Mouse (Mus musculus): ENCODE data around the gene Snrnp25. TPM values are rescaled to one million over a fixed set of nuclear protein-coding genes. Genes with fewer than 3 reads are reported as not detected.

The Snrnp25 gene
- polyA plus RNA-seq, 1 experiment from 2014 or later, result 108 TPM

DNA sequence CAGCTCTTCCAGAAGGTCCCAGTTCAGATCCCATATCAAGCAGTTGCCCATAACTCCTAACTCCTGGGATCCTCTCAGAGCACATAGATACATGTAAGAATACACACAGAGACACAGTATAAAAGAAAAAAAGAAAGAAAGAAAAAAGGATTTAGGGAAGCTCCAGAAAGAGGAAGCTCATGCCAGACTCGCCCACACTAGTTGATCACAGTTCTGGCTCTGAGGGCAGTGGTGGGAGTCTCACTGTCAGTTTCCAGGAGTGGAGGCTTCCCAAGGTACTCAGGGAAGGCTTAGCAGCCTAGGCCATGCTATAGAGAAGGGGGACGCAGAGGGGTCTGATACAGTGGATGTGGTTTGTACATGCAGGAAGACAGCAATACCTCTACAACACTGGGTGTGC lies 25.9 kb downstream of the Snrnp25 start:
- Histone ChIP-seq H3K27ac (replicated peaks; ENCODE audit: low read depth, low read length) (no peak overlapping the region), H3K27me3 (ENCODE audit: control insufficient read depth, insufficient read depth, low read length) (no peaks in the 10 kb centered on the region), H3K4me2 (ENCODE audit: low read depth, severe bottlenecking) (no peak overlapping the region), H3K9ac (ENCODE audit: low read length) (no peak overlapping the region), H3K9me3 (ENCODE audit: control insufficient read depth, low read length) (no peaks in the 10 kb centered on the region), H3K4me3 (ENCODE audit: low read depth, low read length) (no peak overlapping the region), H3K36me3 (ENCODE audit: control insufficient read depth, insufficient read depth, low read length) (peaks cover 6% of the 10 kb centered on the region; the same call in 1 of the 2 replicates), H3K4me1 (ENCODE audit: control insufficient read depth, insufficient read depth, low read length) (no peaks in the 10 kb centered on the region)
- ATAC-seq (ENCODE audit: insufficient number of reproducible peaks, low FRiP score, low TSS enrichment, low read depth) (no peak), DNase-seq (ENCODE audit: low spot score) (no peak)
- 91% methylated on average over 2 of the region's 2 CpGs for WGBS

- Histone ChIP-seq H3K9ac (ENCODE audit: low read length) (no peak overlapping the region), H3K9me3 (ENCODE audit: control insufficient read depth, low read length) (no peaks in the 10 kb centered on the region), H3K36me3 (ENCODE audit: control insufficient read depth, insufficient read depth, low read length) (peaks cover 6% of the 10 kb centered on the region; the same call in 1 of the 2 replicates), H3K4me1 (ENCODE audit: control insufficient read depth, insufficient read depth, low read length) (no peaks in the 10 kb centered on the region), H3K27me3 (ENCODE audit: control insufficient read depth, insufficient read depth, low read length) (no peaks in the 10 kb centered on the region), H3K4me2 (ENCODE audit: low read depth, severe bottlenecking) (no peak overlapping the region), H3K4me3 (ENCODE audit: low read depth, low read length) (no peak overlapping the region), H3K27ac (replicated peaks; ENCODE audit: low read depth, low read length) (no peak overlapping the region)
- DNase-seq (ENCODE audit: low spot score) (peak; percentile 42), ATAC-seq (ENCODE audit: insufficient number of reproducible peaks, low FRiP score, low TSS enrichment, low read depth) (0 out of 2 replicates have a peak, but pooled peaks have one; percentile 8)
- WGBS, result 71% methylated on average over 10 of the region's 10 CpGs
Measured at GRCm38 (mm10) chr11:32232848-32233247, 27.6 kb downstream of the Snrnp25 start.

GRCm38 (mm10) chr11:32233895-32234294 lies 28.7 kb downstream of the Snrnp25 start:
- ATAC-seq (ENCODE audit: insufficient number of reproducible peaks, low FRiP score, low TSS enrichment, low read depth) (no peak), DNase-seq (ENCODE audit: low spot score) (no peak)
- WGBS, result 89% methylated on average over 3 of the region's 3 CpGs
- Histone ChIP-seq H3K36me3 (ENCODE audit: control insufficient read depth, insufficient read depth, low read length) (peaks cover 6% of the 10 kb centered on the region; the same call in 1 of the 2 replicates), H3K27ac (replicated peaks; ENCODE audit: low read depth, low read length) (no peak overlapping the region), H3K4me2 (ENCODE audit: low read depth, severe bottlenecking) (no peak overlapping the region), H3K4me1 (ENCODE audit: control insufficient read depth, insufficient read depth, low read length) (no peaks in the 10 kb centered on the region), H3K4me3 (ENCODE audit: low read depth, low read length) (no peak overlapping the region), H3K27me3 (ENCODE audit: control insufficient read depth, insufficient read depth, low read length) (no peaks in the 10 kb centered on the region), H3K9me3 (ENCODE audit: control insufficient read depth, low read length) (no peaks in the 10 kb centered on the region), H3K9ac (ENCODE audit: low read length) (no peak overlapping the region)

GRCm38 (mm10) chr11:32234816-32235485 lies 29.7 kb downstream of the Snrnp25 start:
- ATAC-seq (ENCODE audit: insufficient number of reproducible peaks, low FRiP score, low TSS enrichment, low read depth), result no peak
- Histone ChIP-seq H3K9ac (ENCODE audit: low read length) (no peak overlapping the region), H3K4me3 (ENCODE audit: low read depth, low read length) (no peak overlapping the region), H3K4me2 (ENCODE audit: low read depth, severe bottlenecking) (no peak overlapping the region), H3K27ac (replicated peaks; ENCODE audit: low read depth, low read length) (no peak overlapping the region), H3K36me3 (ENCODE audit: control insufficient read depth, insufficient read depth, low read length) (peaks cover 8% of the 10 kb centered on the region; the same call in 1 of the 2 replicates), H3K9me3 (ENCODE audit: control insufficient read depth, low read length) (no peaks in the 10 kb centered on the region), H3K27me3 (ENCODE audit: control insufficient read depth, insufficient read depth, low read length) (no peaks in the 10 kb centered on the region), H3K4me1 (ENCODE audit: control insufficient read depth, insufficient read depth, low read length) (no peaks in the 10 kb centered on the region)
- 92% methylated on average over 6 of the region's 6 CpGs for whole genome bisulfite sequencing
- no peak for DNase-seq (ENCODE audit: low spot score)

- Histone ChIP-seq H3K36me3 (ENCODE audit: control insufficient read depth, insufficient read depth, low read length) (peaks cover 8% of the 10 kb centered on the region; the same call in 1 of the 2 replicates), H3K4me1 (ENCODE audit: control insufficient read depth, insufficient read depth, low read length) (no peaks in the 10 kb centered on the region), H3K4me2 (ENCODE audit: low read depth, severe bottlenecking) (no peak overlapping the region), H3K9ac (ENCODE audit: low read length) (no peak overlapping the region), H3K27me3 (ENCODE audit: control insufficient read depth, insufficient read depth, low read length) (no peaks in the 10 kb centered on the region), H3K27ac (replicated peaks; ENCODE audit: low read depth, low read length) (no peak overlapping the region), H3K4me3 (ENCODE audit: low read depth, low read length) (no peak overlapping the region), H3K9me3 (ENCODE audit: control insufficient read depth, low read length) (no peaks in the 10 kb centered on the region)
- WGBS, result 82% methylated on average over 3 of the region's 3 CpGs
- DNase-seq (ENCODE audit: low spot score) (no peak), ATAC-seq (ENCODE audit: insufficient number of reproducible peaks, low FRiP score, low TSS enrichment, low read depth) (no peak)
Measured at GRCm38 (mm10) chr11:32235646-32236045, 30.4 kb downstream of the Snrnp25 start.

DNA sequence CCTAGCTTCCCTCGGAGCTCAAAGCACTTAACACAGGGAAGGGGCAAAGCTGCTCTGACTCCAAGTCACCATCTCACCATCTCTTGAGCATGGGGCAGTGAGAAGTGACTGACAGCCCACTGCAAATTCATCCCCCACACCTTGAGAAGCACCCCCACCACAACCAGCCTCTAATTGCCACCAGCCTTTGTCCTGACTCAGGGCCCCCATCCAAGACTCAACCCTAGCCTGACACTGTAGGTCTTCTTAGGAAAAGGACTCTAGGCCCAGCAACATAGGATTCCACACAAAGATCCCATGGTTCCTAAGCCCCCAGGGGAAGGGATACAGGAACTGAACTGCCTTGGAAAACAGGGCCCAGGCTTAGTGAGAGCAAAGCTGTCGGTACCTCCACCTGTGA lies 30.9 kb downstream of the Snrnp25 start:
- no peaks in the 10 kb centered on the region for H3K9me3 ChIP-seq (ENCODE audit: control insufficient read depth, low read length)
- DNase-seq (ENCODE audit: low spot score) (no peak), ATAC-seq (ENCODE audit: insufficient number of reproducible peaks, low FRiP score, low TSS enrichment, low read depth) (no peak)
- WGBS, result 83% methylated on average over 2 of the region's 2 CpGs
- no peaks in the 10 kb centered on the region for H3K4me1 ChIP-seq (ENCODE audit: control insufficient read depth, insufficient read depth, low read length)
- no peak overlapping the region for H3K9ac ChIP-seq (ENCODE audit: low read length)
- no peak overlapping the region for H3K4me3 ChIP-seq (ENCODE audit: low read depth, low read length)
- H3K36me3 ChIP-seq (ENCODE audit: control insufficient read depth, insufficient read depth, low read length), result peaks cover 8% of the 10 kb centered on the region; the same call in 1 of the 2 replicates
- H3K4me2 ChIP-seq (ENCODE audit: low read depth, severe bottlenecking), result no peak overlapping the region
- no peak overlapping the region for H3K27ac ChIP-seq (replicated peaks; ENCODE audit: low read depth, low read length)
- H3K27me3 ChIP-seq (ENCODE audit: control insufficient read depth, insufficient read depth, low read length), result no peaks in the 10 kb centered on the region

DNA sequence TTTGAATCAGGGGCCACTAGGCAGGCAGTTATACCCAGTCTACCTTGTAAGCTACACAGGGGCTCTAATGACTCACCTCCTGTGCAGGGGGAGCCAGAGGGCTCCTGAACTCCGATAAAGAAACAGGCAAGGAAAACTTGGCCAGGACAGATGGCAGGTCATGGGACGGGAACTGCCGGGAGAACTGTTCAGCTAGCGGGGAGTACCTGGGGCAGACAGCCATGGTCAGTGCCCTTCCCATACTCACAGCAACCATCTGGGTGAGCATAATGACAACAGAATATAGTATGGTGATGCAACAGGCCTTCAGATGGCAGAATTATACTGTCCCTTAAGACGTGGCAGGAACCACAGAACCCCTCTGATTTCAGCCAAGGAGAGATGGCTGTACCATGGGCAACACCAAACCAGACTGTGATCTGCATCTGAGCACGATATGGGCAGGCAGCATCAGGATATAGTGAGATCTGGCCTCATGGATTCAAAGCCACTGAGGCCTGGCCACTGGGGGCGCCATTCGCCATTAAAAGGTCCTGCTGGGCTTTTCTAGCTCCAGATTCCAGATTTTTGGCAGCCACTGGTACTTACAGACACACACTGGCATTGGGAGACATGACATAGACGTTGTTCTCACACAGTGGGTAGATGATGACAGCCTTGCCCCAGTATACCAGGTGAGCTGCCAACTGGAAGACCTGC lies 31.6 kb downstream of the Snrnp25 start:
- no peak for ATAC-seq (ENCODE audit: insufficient number of reproducible peaks, low FRiP score, low TSS enrichment, low read depth)
- Histone ChIP-seq H3K27ac (replicated peaks; ENCODE audit: low read depth, low read length) (no peak overlapping the region), H3K9me3 (ENCODE audit: control insufficient read depth, low read length) (no peaks in the 10 kb centered on the region), H3K9ac (ENCODE audit: low read length) (no peak overlapping the region), H3K36me3 (ENCODE audit: control insufficient read depth, insufficient read depth, low read length) (peaks cover 7% of the 10 kb centered on the region; the same call in 1 of the 2 replicates), H3K27me3 (ENCODE audit: control insufficient read depth, insufficient read depth, low read length) (no peaks in the 10 kb centered on the region), H3K4me2 (ENCODE audit: low read depth, severe bottlenecking) (no peak overlapping the region), H3K4me1 (ENCODE audit: control insufficient read depth, insufficient read depth, low read length) (no peaks in the 10 kb centered on the region), H3K4me3 (ENCODE audit: low read depth, low read length) (no peak overlapping the region)
- WGBS, result 64% methylated on average over 9 of the region's 9 CpGs
- DNase-seq (ENCODE audit: low spot score), result peak; percentile 73

- peaks cover 7% of the 10 kb centered on the region; the same call in 1 of the 2 replicates for H3K36me3 ChIP-seq (ENCODE audit: control insufficient read depth, insufficient read depth, low read length)
- H3K27ac ChIP-seq (replicated peaks; ENCODE audit: low read depth, low read length), result no peak overlapping the region
- no peak for DNase-seq (ENCODE audit: low spot score)
- no peak overlapping the region for H3K4me2 ChIP-seq (ENCODE audit: low read depth, severe bottlenecking)
- no peaks in the 10 kb centered on the region for H3K4me1 ChIP-seq (ENCODE audit: control insufficient read depth, insufficient read depth, low read length)
- no peaks in the 10 kb centered on the region for H3K9me3 ChIP-seq (ENCODE audit: control insufficient read depth, low read length)
- no peaks in the 10 kb centered on the region for H3K27me3 ChIP-seq (ENCODE audit: control insufficient read depth, insufficient read depth, low read length)
- no peak overlapping the region for H3K9ac ChIP-seq (ENCODE audit: low read length)
- WGBS, result 89% methylated on average over 3 of the region's 3 CpGs
- no peak for ATAC-seq (ENCODE audit: insufficient number of reproducible peaks, low FRiP score, low TSS enrichment, low read depth)
- no peak overlapping the region for H3K4me3 ChIP-seq (ENCODE audit: low read depth, low read length)
Measured at GRCm38 (mm10) chr11:32237411-32237795, 32.2 kb downstream of the Snrnp25 start.
